Mouse (Mus musculus) limb, embryonic 14.5 days (tissue): ENCODE data around the gene Pfkm. TPM values are rescaled to one million over a fixed set of nuclear protein-coding genes. Genes with fewer than 3 reads are reported as not detected.

Source experiments
- ATAC-seq: fragments of 200-750 bp; cut with Nextera tagmentation; 2 replicates; pipeline ENCODE4 v1.8.0; 2017; ENCODE audit warnings: low read depth, moderate number of reproducible peaks, moderate TSS enrichment; ENCODE audit not compliant: low FRiP score
- DNase-seq: peaks from one replicate; pipeline ENCODE4 v3.0.0-alpha.2; 2015; ENCODE audit warnings: low spot score
- H3K27ac ChIP-seq: fragments of 300-500 bp; sonication (generic); replicated peaks from 2 replicates; pipeline ENCODE4 v1.5.1; 2014; ENCODE audit warnings: low read depth, mild to moderate bottlenecking, low read length, moderate library complexity, mixed read lengths
- H3K27me3 ChIP-seq: fragments of 300-500 bp; sonication (generic); 2 replicates; pipeline ENCODE4 v1.6.1; 2014; ENCODE audit warnings: low read length, mixed read lengths; ENCODE audit not compliant: control insufficient read depth, insufficient read depth
- H3K36me3 ChIP-seq: fragments of 300-500 bp; sonication (generic); 2 replicates; pipeline ENCODE4 v1.6.1; 2014; ENCODE audit warnings: mild to moderate bottlenecking, low read length, moderate library complexity, mixed read lengths; ENCODE audit not compliant: control insufficient read depth, insufficient read depth
- H3K4me1 ChIP-seq: fragments of 300-500 bp; sonication (generic); 2 replicates; pipeline ENCODE4 v1.6.1; 2014; ENCODE audit warnings: antibody characterized with exemption, low read length, mixed read lengths; ENCODE audit not compliant: control insufficient read depth, insufficient read depth
- H3K4me2 ChIP-seq: fragments of 300-500 bp; sonication (generic); replicated peaks from 2 replicates; pipeline ENCODE4 v1.6.1; 2014; ENCODE audit warnings: low read depth, mild to moderate bottlenecking, low read length, moderate library complexity; ENCODE audit not compliant: severe bottlenecking
- H3K4me3 ChIP-seq: fragments of 300-500 bp; sonication (generic); replicated peaks from 2 replicates; pipeline ENCODE4 v1.5.1; 2014; ENCODE audit warnings: low read length
- H3K9ac ChIP-seq: fragments of 300-500 bp; sonication (generic); 2 replicates; pipeline ENCODE4 v1.6.1; 2014; ENCODE audit warnings: mild to moderate bottlenecking, low read depth, low read length, moderate library complexity; ENCODE audit not compliant: severe bottlenecking
- H3K9me3 ChIP-seq: fragments of 300-500 bp; sonication (generic); 2 replicates; pipeline ENCODE4 v1.6.1; 2016; ENCODE audit warnings: low read length; ENCODE audit not compliant: control insufficient read depth
- POLR2A ChIP-seq: fragments of 200-500 bp; IDR thresholded peaks from 2 replicates; pipeline ENCODE4 v1.8.0; 2012; ENCODE audit warnings: inconsistent platforms, mild to moderate bottlenecking, moderate library complexity, borderline replicate concordance; ENCODE audit not compliant: insufficient read depth, insufficient read length; ENCODE audit errors: extremely low read depth
- WGBS: fragments of 180-500 bp; shearing (Covaris S2); extraction: QIAGEN DNeasy Blood & Tissue Kit; methylation state at CpG from one replicate; pipeline ENCODE4 v1.1.7; 2014; 5-methylcytosine and 5-hydroxymethylcytosine counted together
- polyA plus RNA-seq, 2 experiments: library from polyadenylated mRNA; depleted of rRNA in 1 of 2; stranded (reverse) in 1 of 2; unstranded in 1 of 2; fragments of >200 nt; fragmentation: Nextera tagmentation in 1 of 2; extraction: Ambion mirVana in 1 of 2; gene quantifications; 2 replicates each; pipeline versions ENCODE4 v1.2.1 to v1.2.3; 2012 to 2014

The Pfkm gene
- polyA plus RNA-seq, 2 experiments: 49.8 to 75.8 TPM

DNA sequence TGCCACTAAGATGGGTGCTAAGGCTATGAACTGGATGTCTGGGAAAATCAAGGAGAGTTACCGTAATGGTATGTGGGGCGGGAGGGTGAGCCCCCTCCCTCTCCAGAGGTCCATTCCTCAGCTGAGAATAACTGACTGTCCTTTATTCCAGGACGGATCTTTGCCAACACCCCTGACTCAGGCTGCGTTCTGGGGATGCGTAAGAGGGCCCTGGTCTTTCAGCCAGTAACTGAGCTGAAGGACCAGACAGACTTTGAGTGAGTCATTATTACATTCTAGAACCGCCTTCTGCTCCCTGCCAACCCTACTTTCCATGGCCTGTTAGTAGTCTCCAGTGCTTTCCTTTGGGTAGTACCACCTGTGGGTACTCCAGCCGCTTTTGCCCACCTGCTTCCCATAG, 39.1 kb downstream of the Pfkm start:
- ATAC-seq (no peak), DNase-seq (no peak)
- Histone ChIP-seq H3K27ac (no peak overlapping the region), H3K27me3 (no peaks in the 10 kb centered on the region), H3K36me3 (peaks cover 96% of the 10 kb centered on the region), H3K4me2 (no peak overlapping the region), H3K9ac (no peak overlapping the region), H3K9me3 (no peaks in the 10 kb centered on the region), H3K4me3 (no peak overlapping the region), H3K4me1 (no peaks in the 10 kb centered on the region)
- 93% methylated on average over 7 of the region's 7 CpGs for WGBS
- no peak for TF ChIP-seq POLR2A

GRCm38 (mm10) chr15:98131942-98132655, 39.7 kb downstream of the Pfkm start:
- 85% methylated on average over 15 of the region's 15 CpGs for WGBS
- H3K4me1 ChIP-seq: no peaks in the 10 kb centered on the region
- no peak for TF ChIP-seq POLR2A
- no peak overlapping the region for H3K4me2 ChIP-seq
- H3K27me3 ChIP-seq: no peaks in the 10 kb centered on the region
- no peak for DNase-seq
- no peak overlapping the region for H3K27ac ChIP-seq
- no peak overlapping the region for H3K4me3 ChIP-seq
- H3K9me3 ChIP-seq: no peaks in the 10 kb centered on the region
- no peak for ATAC-seq
- peaks cover 97% of the 10 kb centered on the region for H3K36me3 ChIP-seq
- H3K9ac ChIP-seq: no peak overlapping the region

DNA sequence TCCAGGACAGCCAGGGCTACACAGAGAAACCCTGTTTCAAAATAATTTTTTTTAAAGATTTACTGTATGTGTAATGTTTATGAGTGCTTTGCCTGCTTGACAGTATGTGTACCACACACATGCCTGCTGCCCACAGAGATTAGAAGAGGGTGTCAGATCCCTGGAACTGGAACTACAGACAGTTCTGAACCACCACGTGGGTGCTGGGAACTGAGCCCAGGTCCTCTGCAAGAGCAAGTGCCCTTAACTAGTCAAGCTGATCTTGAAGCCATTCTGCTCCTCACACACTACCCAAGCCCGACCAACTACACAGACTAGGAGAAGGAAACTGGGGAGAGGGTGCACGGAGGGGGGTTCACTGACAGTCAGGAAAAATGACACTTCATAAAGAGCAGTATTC, 41.1 kb downstream of the Pfkm start:
- no peak for DNase-seq
- 88% methylated on average over 3 of the region's 3 CpGs for WGBS
- Histone ChIP-seq H3K9ac (no peak overlapping the region), H3K4me1 (no peaks in the 10 kb centered on the region), H3K4me2 (no peak overlapping the region), H3K36me3 (peaks cover 92% of the 10 kb centered on the region), H3K9me3 (no peaks in the 10 kb centered on the region), H3K27me3 (no peaks in the 10 kb centered on the region), H3K27ac (no peak overlapping the region), H3K4me3 (no peak overlapping the region)
- ATAC-seq: no peak
- no peak for TF ChIP-seq POLR2A

GRCm38 (mm10) chr15:98134034-98134433, 41.6 kb downstream of the Pfkm start:
- Histone ChIP-seq H3K9me3 (no peaks in the 10 kb centered on the region), H3K36me3 (peaks cover 92% of the 10 kb centered on the region), H3K4me1 (no peaks in the 10 kb centered on the region), H3K4me2 (no peak overlapping the region), H3K9ac (no peak overlapping the region), H3K27me3 (no peaks in the 10 kb centered on the region), H3K27ac (no peak overlapping the region), H3K4me3 (no peak overlapping the region)
- no peak for ATAC-seq
- DNase-seq: no peak
- WGBS: 93% methylated on average over 4 of the region's 4 CpGs
- no peak for TF ChIP-seq POLR2A

DNA sequence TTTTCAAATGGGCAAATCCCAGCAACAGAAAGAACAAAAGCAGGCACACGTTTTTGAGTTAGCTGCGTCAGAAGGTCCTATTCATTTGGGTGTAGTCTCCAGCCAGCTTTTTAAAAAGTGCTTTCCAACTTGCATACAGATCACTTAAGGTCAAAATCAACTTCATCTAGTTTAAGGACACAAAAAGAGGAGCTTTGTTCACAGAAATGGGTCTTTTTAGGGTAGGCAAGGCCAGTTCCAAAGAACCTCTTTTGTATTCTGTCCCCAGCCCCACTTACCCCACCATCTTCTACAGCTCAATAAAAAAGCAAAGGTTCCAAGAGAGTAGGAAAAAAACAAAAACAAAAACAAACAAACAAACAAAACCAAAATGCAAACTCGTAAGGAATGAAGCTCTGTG, 42.3 kb downstream of the Pfkm start:
- Histone ChIP-seq H3K4me3 (no peak overlapping the region), H3K27ac (no peak overlapping the region), H3K4me2 (no peak overlapping the region), H3K4me1 (no peaks in the 10 kb centered on the region), H3K27me3 (no peaks in the 10 kb centered on the region), H3K9ac (no peak overlapping the region), H3K9me3 (no peaks in the 10 kb centered on the region), H3K36me3 (peaks cover 93% of the 10 kb centered on the region)
- no peak for TF ChIP-seq POLR2A
- WGBS: 87% methylated on average over 3 of the region's 3 CpGs
- DNase-seq (no peak), ATAC-seq (no peak)
